Mouse (Mus musculus) erythroid progenitor cell, adult 5-6 weeks (primary cell): ENCODE results near the gene Gfap. TPM values are rescaled to one million over a fixed set of nuclear protein-coding genes. Genes with fewer than 3 reads are reported as not detected.
A peak's percentile ranks its signal among the peaks of the same experiment; 100 is the strongest.

Source experiments
- ATAC-seq: replicated peaks from 2 replicates; pipeline ENCODE4 v1.8.0; 2016; ENCODE audit warnings: moderate number of reproducible peaks, mild to moderate bottlenecking, moderate TSS enrichment, inconsistent platforms; ENCODE audit not compliant: poor library complexity, low FRiP score, severe bottlenecking
- total RNA-seq, 2 experiments: library from RNA; stranded (forward) in 1 of 2; stranded (reverse) in 1 of 2; fragments of 150-400 nt in 1 of 2; fragments of 186-747, 209-891 nt in 1 of 2; gene quantifications; 2 replicates each; pipeline versions ENCODE4 v1.2.3 to v1.2.4; 2015 to 2017; ENCODE audit warnings: low replicate concordance in 2 of 2

The Gfap gene
- total RNA-seq, 2 experiments from 2014 or later: 31.0 to 59.8 TPM

GRCm38 (mm10) chr11:102901199-102901598 is 487 bp upstream of the Gfap start:
- 0 out of 2 replicates have a peak, but pooled peaks have one; percentile 6 for ATAC-seq

- no peak for ATAC-seq
Measured at GRCm38 (mm10) chr11:102898408-102898807, 2.3 kb downstream of the Gfap start.

DNA sequence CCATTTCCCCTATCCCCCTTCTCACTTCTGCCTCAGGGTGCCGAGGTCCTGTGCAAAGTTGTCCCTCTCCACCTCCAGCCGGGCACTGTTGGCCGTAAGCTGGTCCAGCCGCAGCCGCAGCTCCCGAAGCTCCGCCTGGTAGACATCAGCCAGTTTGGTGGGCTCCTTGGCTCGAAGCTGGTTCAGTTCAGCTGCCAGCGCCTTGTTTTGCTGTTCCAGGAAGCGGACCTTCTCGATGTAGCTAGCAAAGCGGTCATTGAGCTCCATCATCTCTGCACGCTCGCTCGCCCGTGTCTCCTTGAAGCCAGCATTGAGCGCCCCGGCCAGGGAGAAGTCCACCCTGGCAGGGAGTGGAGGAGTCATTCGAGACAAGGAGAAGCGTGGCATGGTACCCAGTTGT is 4.1 kb downstream of the Gfap start:
- no peak for ATAC-seq

- peak; percentile 82 for ATAC-seq
Measured at GRCm38 (mm10) chr11:102895779-102896178, 4.9 kb downstream of the Gfap start.

DNA sequence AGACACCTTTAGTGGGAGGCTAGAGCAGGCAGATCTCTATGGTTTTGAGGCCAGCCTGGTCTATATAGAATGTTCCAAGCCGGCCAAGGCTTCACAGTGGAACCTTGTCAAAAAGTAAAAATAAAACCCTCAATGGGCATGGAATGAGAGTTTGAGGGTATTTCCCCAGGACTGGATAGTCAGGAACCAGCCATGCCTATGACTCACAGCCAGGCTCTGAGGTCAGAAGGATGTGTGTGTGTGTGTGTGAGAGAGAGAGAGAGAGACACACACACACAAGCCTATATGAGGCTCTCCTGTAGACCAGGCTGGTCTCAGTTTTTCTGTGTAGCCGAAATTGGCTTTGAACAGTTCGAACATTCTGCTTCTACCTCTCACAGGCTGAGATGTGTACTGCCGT is 6.0 kb downstream of the Gfap start:
- no peak for ATAC-seq

- peak; percentile 81 for ATAC-seq
Measured at GRCm38 (mm10) chr11:102893015-102893651, 7.6 kb downstream of the Gfap start.

- ATAC-seq: no peak
Measured at GRCm38 (mm10) chr11:102890096-102890495, 10.6 kb downstream of the Gfap start.

- no peak for ATAC-seq
Measured at GRCm38 (mm10) chr11:102888135-102888534, 12.6 kb downstream of the Gfap start.

DNA sequence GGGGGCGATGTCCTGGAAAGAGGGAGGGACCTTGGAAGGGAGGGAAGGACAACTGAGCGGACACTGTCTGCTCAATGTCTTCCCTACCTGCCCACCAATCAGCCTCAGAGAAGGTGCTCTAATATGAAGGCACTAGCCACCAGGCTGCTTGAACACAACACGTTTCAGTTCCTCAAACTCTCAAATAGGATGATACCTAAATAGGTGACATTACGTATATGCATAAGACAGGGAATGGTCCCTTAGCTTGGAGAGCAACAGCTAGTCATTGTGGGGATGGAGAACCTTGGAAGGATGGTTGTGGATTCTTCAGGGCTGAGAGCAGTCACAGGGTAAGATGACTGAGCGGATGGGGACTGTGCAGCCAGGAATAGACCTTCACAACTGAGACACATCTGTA is 13.3 kb downstream of the Gfap start:
- ATAC-seq: no peak

DNA sequence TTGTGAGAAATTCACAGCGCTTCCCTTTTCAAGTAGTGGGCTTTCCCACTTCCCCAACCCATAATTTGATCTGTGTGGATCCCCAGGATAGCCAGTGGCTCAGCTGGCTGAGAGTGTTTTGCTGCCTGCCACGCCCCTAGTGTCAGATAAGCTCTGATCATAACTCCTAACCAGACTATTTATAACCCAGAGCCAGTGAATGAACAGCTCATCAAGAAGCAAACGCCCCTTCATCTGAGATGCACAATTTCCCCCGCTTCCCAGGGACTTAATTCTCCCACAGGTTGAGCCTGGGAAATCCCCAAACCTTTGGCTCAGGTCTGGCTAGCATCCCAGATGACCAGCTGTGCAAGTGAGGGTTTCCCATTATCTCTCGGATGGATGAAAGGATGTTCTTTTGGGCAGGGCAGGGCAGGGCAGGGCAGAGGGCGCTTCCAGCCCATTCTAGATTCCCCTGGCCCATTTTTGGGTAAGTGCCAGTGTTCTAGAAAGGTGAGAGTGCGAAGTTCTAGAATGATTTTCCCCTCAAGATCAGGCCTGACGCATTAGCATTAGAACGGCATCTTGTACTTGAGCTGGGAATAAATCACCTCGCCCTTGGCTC is 16.0 kb downstream of the Gfap start, which contains the start of gene Fam187a:
Fam187a (plus strand) TSS at position 554 of the 604 bp plus-strand sequence.
- ATAC-seq: no peak

GRCm38 (mm10) chr11:102881314-102882198 is 19.2 kb downstream of the Gfap start:
- ATAC-seq: peak; percentile 54

GRCm38 (mm10) chr11:102880585-102881313 is 20.0 kb downstream of the Gfap start, which contains the start of the genes Eftud2 and Ccdc103:
TSS of gene Eftud2 (minus strand) at chr11:102880985.
TSS of gene Ccdc103 (plus strand) at chr11:102881204.
- peak; percentile 87 for ATAC-seq

DNA sequence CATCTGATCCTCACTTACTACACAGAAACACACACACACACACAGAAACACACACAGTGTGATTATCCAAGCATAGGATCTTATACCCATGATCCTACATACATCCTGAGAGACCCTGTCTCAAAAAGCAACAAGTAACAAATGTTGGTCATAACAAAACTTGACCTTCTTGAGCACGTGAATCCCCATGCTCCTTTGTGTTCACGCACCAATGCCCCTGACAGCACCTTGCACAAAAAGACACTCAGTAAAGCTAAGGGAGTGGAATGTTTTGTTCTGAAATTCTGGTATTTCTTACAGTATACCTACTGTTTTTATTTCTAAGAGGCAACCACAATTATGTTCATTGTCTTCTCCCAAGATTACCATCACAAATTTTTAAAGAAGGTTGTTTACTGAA is 21.2 kb downstream of the Gfap start:
- no peak for ATAC-seq

DNA sequence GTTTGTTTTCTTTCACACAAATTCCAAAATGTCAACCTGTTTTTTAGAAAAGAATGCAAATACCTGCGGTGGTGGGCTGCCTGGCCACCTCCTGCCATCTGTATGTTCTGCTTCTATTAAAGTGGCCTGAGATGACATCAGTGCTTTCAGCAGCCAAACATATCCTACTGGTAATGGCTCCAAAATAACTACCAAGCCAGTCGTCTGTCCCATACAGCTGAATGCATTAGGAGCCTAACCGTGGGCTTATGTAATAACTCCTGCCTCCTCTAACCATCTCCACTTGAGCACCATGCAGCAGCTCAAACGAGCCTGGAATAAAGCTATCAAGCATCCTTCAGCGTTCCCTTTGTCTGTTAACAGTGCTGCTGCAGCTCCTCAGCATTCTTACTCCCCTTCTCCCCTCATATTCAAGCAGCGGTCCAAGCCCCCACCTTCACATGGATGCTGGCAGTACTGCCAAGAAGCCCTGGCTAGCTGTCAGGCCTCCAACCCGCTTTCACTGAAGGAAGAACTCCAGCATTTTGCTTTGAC is 25.8 kb downstream of the Gfap start:
- ATAC-seq: no peak

- peak; percentile 55; the same call in 1 of the 2 replicates for ATAC-seq
Measured at GRCm38 (mm10) chr11:102864272-102864671, 36.4 kb downstream of the Gfap start.

GRCm38 (mm10) chr11:102859933-102860332 is 40.8 kb downstream of the Gfap start:
- ATAC-seq: no peak

DNA sequence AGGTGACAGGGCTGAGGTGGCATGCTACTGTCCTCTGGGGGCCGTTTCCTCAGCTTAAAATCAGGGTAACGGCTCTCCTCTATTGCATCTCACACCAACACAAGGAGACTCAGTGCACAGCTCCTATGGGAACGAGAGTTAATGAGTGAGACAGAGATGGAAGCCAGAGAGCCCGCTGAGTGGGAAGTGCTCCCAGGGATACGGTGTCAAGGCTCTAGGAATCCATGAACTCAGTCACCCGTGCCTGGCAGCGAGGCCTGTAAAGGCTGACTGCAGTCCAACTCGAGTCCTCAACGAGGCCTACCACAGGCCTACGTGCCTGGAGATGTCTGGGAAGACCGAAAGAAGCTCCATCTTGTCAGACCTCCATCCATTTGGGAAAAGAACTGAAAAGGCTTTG is 41.8 kb downstream of the Gfap start:
- ATAC-seq: no peak

- ATAC-seq: no peak
Measured at GRCm38 (mm10) chr11:102855941-102856340, 44.8 kb downstream of the Gfap start.

DNA sequence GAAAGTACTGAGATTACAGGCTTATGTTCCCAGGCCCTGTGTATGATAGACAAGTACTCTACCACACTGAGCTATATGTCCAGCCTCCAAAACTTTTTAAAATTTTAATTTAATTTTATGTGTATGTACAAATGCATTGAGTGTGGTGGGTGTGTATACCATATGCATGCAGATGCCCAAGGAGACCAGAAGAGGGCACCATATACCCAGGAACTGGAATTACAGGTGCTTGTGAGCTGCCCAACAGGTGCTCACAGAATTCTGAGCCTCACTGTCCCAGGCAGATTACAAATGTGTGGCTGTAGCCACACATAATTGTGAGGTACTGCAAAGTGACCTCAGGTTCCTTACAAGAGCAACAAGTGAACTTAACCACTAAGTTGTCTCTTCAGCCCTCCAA is 47.0 kb downstream of the Gfap start:
- peak; percentile 66; the same call in 1 of the 2 replicates for ATAC-seq

DNA sequence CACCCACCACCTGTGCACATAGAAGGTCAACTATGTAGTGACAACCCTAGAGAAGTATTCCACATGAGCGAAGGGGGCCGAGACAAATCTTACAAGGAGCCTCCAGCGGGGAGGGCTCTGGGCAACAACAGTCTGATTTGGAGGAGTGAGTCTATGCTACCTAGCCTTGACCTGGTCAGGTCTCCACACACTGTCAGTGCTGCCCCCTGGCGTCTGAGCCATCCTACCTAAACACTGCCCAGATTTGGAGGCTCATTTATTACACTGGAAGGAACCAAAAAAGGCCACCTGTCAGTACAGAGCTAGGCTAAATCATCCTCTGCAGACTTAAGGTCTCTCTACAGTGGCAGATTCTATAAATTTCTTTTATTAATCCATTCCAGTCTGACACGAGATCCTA is 48.8 kb downstream of the Gfap start:
- ATAC-seq: no peak
